ENCODE assay signal across 9 mouse cellular contexts in genomic region chr1:180302253-180303120, GRCm38 (mm10). TPM values are rescaled to one million over a fixed set of nuclear protein-coding genes. Genes with fewer than 3 reads are reported as not detected.
DNase-seq lines count a peak whose midpoint lies in the region; ATAC-seq and TF ChIP-seq lines count a peak whose summit lies in the region.
"Had no signal": no experiment of that assay in that cellular context is flagged by ENCODE, and none has a peak within 500 bp of the region (broad histone marks: within the 10 kb centered on the region; RNA-seq: fewer than 3 reads in every experiment).

No protein-coding gene starts in this region.

- no peak overlapping the region for H3K4me3 ChIP-seq in heart, postnatal 0 days (ENCODE audit: low read depth, low read length)
- H3K4me3 ChIP-seq in liver, embryonic 13.5 days (replicated peaks), result no peak overlapping the region
- no peak overlapping the region for H3K4me3 ChIP-seq in stomach, embryonic 15.5 days (replicated peaks)

- TF ChIP-seq CTCF in heart, postnatal 0 days (IDR thresholded peaks at IDR 0.05; ENCODE audit: low read depth), result no peak

- peaks cover 15% of the 10 kb centered on the region; the same call in 1 of the 2 replicates for H3K4me1 ChIP-seq in heart, postnatal 0 days (ENCODE audit: control insufficient read depth, insufficient read depth)
- peaks cover 30% of the 10 kb centered on the region for H3K4me1 ChIP-seq in liver, embryonic 13.5 days (replicated peaks)
- H3K4me1 ChIP-seq in stomach, embryonic 15.5 days, result peaks cover 15% of the 10 kb centered on the region

- no peak overlapping the region for H3K4me2 ChIP-seq in heart, postnatal 0 days (ENCODE audit: low read depth, low read length)
- H3K4me2 ChIP-seq in liver, embryonic 13.5 days, result no peak overlapping the region
- no peak overlapping the region; the same call in 1 of the 2 replicates for H3K4me2 ChIP-seq in stomach, embryonic 15.5 days

- H3K27ac ChIP-seq in heart, postnatal 0 days (ENCODE audit: low read depth), result peak overlapping the region; percentile 73
- peak overlapping the region; percentile 65 for H3K27ac ChIP-seq in liver, embryonic 13.5 days
- peak overlapping the region; percentile 66 for H3K27ac ChIP-seq in stomach, embryonic 15.5 days

- TF ChIP-seq EP300 in heart, postnatal 0 days (IDR thresholded peaks at IDR 0.05; ENCODE audit: low read depth), result no peak

- no peaks in the 10 kb centered on the region for H3K27me3 ChIP-seq in heart, postnatal 0 days (ENCODE audit: control insufficient read depth, insufficient read depth, low read length)
- H3K27me3 ChIP-seq in liver, embryonic 13.5 days, result no peaks in the 10 kb centered on the region
- H3K27me3 ChIP-seq in stomach, embryonic 15.5 days (replicated peaks), result no peaks in the 10 kb centered on the region

- WGBS in heart, postnatal 0 days, result 34% methylated on average over 12 of the region's 12 CpGs
- WGBS in liver, embryonic 13.5 days (ENCODE audit: insufficient replicate concordance), result 19% methylated on average over 12 of the region's 12 CpGs
- WGBS in stomach, embryonic 15.5 days, result 53% methylated on average over 12 of the region's 12 CpGs

- peak; percentile 68 for ATAC-seq in heart, postnatal 0 days (ENCODE audit: insufficient read depth, low read depth)
- ATAC-seq in liver, embryonic 13.5 days (ENCODE audit: low read depth), result peak; percentile 32; the same call in 1 of the 2 replicates
- ATAC-seq in stomach, embryonic 15.5 days (ENCODE audit: insufficient read depth, low FRiP score, low read depth), result peak; percentile 41; the same call in 1 of the 2 replicates

- no peak overlapping the region for H3K9ac ChIP-seq in heart, postnatal 0 days (replicated peaks; ENCODE audit: low read depth, low read length)
- H3K9ac ChIP-seq in liver, embryonic 13.5 days, result no peak overlapping the region
- H3K9ac ChIP-seq in stomach, embryonic 15.5 days, result no peak overlapping the region

- no peaks in the 10 kb centered on the region for H3K9me3 ChIP-seq in heart, postnatal 0 days (replicated peaks; ENCODE audit: control insufficient read depth, low read length)
- no peaks in the 10 kb centered on the region for H3K9me3 ChIP-seq in liver, embryonic 13.5 days (replicated peaks)
- no peaks in the 10 kb centered on the region for H3K9me3 ChIP-seq in stomach, embryonic 15.5 days
- H3K9me3 ChIP-seq: G1E had no signal

- no peaks in the 10 kb centered on the region for H3K36me3 ChIP-seq in heart, postnatal 0 days (replicated peaks; ENCODE audit: control insufficient read depth, insufficient read depth, low read length)
- no peaks in the 10 kb centered on the region for H3K36me3 ChIP-seq in liver, embryonic 13.5 days
- H3K36me3 ChIP-seq in stomach, embryonic 15.5 days, result no peaks in the 10 kb centered on the region
- H3K36me3 ChIP-seq: G1E had no signal

- DNase-seq in layer of hippocampus, adult 9-11 months, result peak; percentile 20
- no peak for DNase-seq in layer of hippocampus, adult 18-20 months (ENCODE audit: low spot score in 2 of 2)
- peak; percentile 40 for DNase-seq in heart, postnatal 0 days (ENCODE audit: low spot score)
- DNase-seq in liver, embryonic 13.5 days, result no peak
- DNase-seq in urinary bladder, postnatal 14 days (ENCODE audit: low spot score), result no peak
- DNase-seq in spleen, postnatal 14 days (ENCODE audit: low spot score in 2 of 2), result no peak
- DNase-seq in spleen, adult 18-20 months, result no peak

RNA-seq across cellular contexts. Expression of gene Itpkb, which starts 27.8 kb away (rescaled TPM):
- total RNA-seq in layer of hippocampus, adult 18-20 months (2021), result 10 to 100 TPM; 27.2 to 27.4 TPM
- total RNA-seq in heart, postnatal 0 days (2014; rRNA removed; ENCODE audit: low replicate concordance), result 21.7 and 24.9 TPM in 2 replicates
- 5.1 and 5.4 TPM in 2 replicates for polyA plus RNA-seq in heart, postnatal 0 days (2015; fragmentation: Nextera tagmentation; extraction: Ambion mirVana)
- polyA plus RNA-seq in liver, embryonic 13.5 days (2015; fragmentation: Nextera tagmentation; extraction: Ambion mirVana), result 1.3 TPM in 2 replicates
- polyA plus RNA-seq in stomach, embryonic 15.5 days (2015; fragmentation: Nextera tagmentation; extraction: Ambion mirVana), result 8.9 and 9.4 TPM in 2 replicates

RNA-seq across cellular contexts. Expression of gene Psen2, which starts 39.2 kb away (rescaled TPM):
- 10 to 100 TPM; 17.4 to 17.9 TPM for total RNA-seq in layer of hippocampus, adult 18-20 months (2021)
- 30.8 and 33.3 TPM in 2 replicates for total RNA-seq in heart, postnatal 0 days (2014; rRNA removed; ENCODE audit: low replicate concordance)
- polyA plus RNA-seq in heart, postnatal 0 days (2015; fragmentation: Nextera tagmentation; extraction: Ambion mirVana), result 15.2 and 16.4 TPM in 2 replicates
- polyA plus RNA-seq in liver, embryonic 13.5 days (2015; fragmentation: Nextera tagmentation; extraction: Ambion mirVana), result 22.2 and 23.7 TPM in 2 replicates
- 19.2 and 20.3 TPM in 2 replicates for polyA plus RNA-seq in stomach, embryonic 15.5 days (2015; fragmentation: Nextera tagmentation; extraction: Ambion mirVana)

Comparison
In these comparisons a context has a peak if more than half of its experiments do, and no peak if none do; other contexts are left out.
1. DNase-seq: peak in layer of hippocampus, adult 9-11 months (single experiment) and heart, postnatal 0 days (single experiment); none in layer of hippocampus, adult 18-20 months (0 of 2), liver, embryonic 13.5 days (single experiment), urinary bladder, postnatal 14 days (single experiment), spleen, postnatal 14 days (0 of 2) and spleen, adult 18-20 months (0 of 2).
2. Peak in every context shown above with its lines, with median percentiles within 50 percentile points of each other: ATAC-seq and H3K27ac ChIP-seq.